Mouse (Mus musculus) midbrain, embryonic 16.5 days (tissue): ENCODE data around the gene Depp1. TPM values are rescaled to one million over a fixed set of nuclear protein-coding genes. Genes with fewer than 3 reads are reported as not detected.

ENCODE experiments used
- ATAC-seq: fragments of 200-750 bp; cut with Nextera tagmentation; 2 replicates; pipeline ENCODE4 v1.8.0; 2017; ENCODE audit warnings: moderate TSS enrichment
- H3K27ac ChIP-seq: fragments of 300-500 bp; sonication (generic); 2 replicates; pipeline ENCODE4 v1.5.1; 2014; ENCODE audit warnings: mild to moderate bottlenecking, low read length, mixed read lengths
- H3K27me3 ChIP-seq: fragments of 300-500 bp; sonication (generic); 2 replicates; pipeline ENCODE4 v1.6.1; 2014; ENCODE audit warnings: low read depth, low read length, mixed read lengths; ENCODE audit not compliant: control insufficient read depth, insufficient read depth
- H3K36me3 ChIP-seq: fragments of 300-500 bp; sonication (generic); 2 replicates; pipeline ENCODE4 v1.6.1; 2014; ENCODE audit warnings: mild to moderate bottlenecking, low read length, moderate library complexity, mixed read lengths; ENCODE audit not compliant: control insufficient read depth, insufficient read depth
- H3K4me1 ChIP-seq: fragments of 300-500 bp; sonication (generic); 2 replicates; pipeline ENCODE4 v1.6.1; 2014; ENCODE audit warnings: mild to moderate bottlenecking, low read length, mixed read lengths; ENCODE audit not compliant: control insufficient read depth, insufficient read depth
- H3K4me2 ChIP-seq: fragments of 300-500 bp; sonication (generic); 2 replicates; pipeline ENCODE4 v1.6.1; 2014; ENCODE audit warnings: mild to moderate bottlenecking, low read length, mixed read lengths
- H3K4me3 ChIP-seq: fragments of 300-500 bp; sonication (generic); 2 replicates; pipeline ENCODE4 v1.5.1; 2014; ENCODE audit warnings: low read depth, mild to moderate bottlenecking, low read length, moderate library complexity, mixed read lengths
- H3K9ac ChIP-seq: fragments of 300-500 bp; sonication (generic); 2 replicates; pipeline ENCODE4 v1.6.1; 2014; ENCODE audit warnings: low read depth, low read length, mixed read lengths
- H3K9me3 ChIP-seq: fragments of 300-500 bp; sonication (generic); replicated peaks from 2 replicates; pipeline ENCODE4 v1.6.1; 2014; ENCODE audit warnings: mild to moderate bottlenecking, low read length, mixed read lengths; ENCODE audit not compliant: control insufficient read depth, poor library complexity, severe bottlenecking
- WGBS: fragments of 180-500 bp; shearing (Covaris S2); extraction: QIAGEN DNeasy Blood & Tissue Kit; methylation state at CpG from one replicate; pipeline ENCODE4 v1.1.7; 2014; 5-methylcytosine and 5-hydroxymethylcytosine counted together
- polyA plus RNA-seq: library from polyadenylated mRNA; unstranded; fragments of >200 nt; fragmentation: Nextera tagmentation; extraction: Ambion mirVana; gene quantifications from 2 replicates; pipeline ENCODE4 v1.2.1, GENCODE M21; 2015

Gene Depp1
- polyA plus RNA-seq, 1 experiment from 2014 or later, result 10.8 TPM

DNA sequence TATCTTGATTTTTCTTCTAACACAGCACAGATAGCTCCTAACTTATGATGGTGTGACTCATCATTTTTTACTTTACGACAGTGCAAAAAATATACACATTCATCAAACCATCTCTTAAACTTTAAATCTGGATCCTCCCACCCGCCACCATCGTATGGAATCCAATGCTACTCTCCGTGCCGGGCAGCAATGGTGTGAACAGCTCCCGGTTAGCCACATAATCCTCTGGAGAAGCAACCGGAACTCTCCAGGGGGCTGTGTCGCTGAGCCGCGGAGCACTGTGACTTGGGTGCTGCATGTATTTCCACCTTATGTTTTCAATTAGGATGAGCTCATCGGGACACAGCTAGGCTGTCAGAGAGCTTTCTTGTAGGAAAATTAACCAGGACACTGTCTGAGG, 7.5 kb upstream of the Depp1 start:
- no peaks in the 10 kb centered on the region for H3K4me1 ChIP-seq
- H3K4me3 ChIP-seq, result no peak overlapping the region
- ATAC-seq, result no peak
- no peaks in the 10 kb centered on the region for H3K9me3 ChIP-seq
- H3K27me3 ChIP-seq, result no peaks in the 10 kb centered on the region
- H3K9ac ChIP-seq, result no peak overlapping the region
- no peak overlapping the region for H3K4me2 ChIP-seq
- H3K27ac ChIP-seq, result no peak overlapping the region
- 90% methylated on average over 11 of the region's 11 CpGs for WGBS
- H3K36me3 ChIP-seq, result no peaks in the 10 kb centered on the region

GRCm38 (mm10) chr6:116643881-116644280, 6.5 kb upstream of the Depp1 start:
- no peak overlapping the region for H3K9ac ChIP-seq
- H3K27ac ChIP-seq, result no peak overlapping the region
- no peaks in the 10 kb centered on the region for H3K9me3 ChIP-seq
- no peaks in the 10 kb centered on the region for H3K4me1 ChIP-seq
- ATAC-seq, result no peak
- no peaks in the 10 kb centered on the region for H3K36me3 ChIP-seq
- no peaks in the 10 kb centered on the region for H3K27me3 ChIP-seq
- 68% methylated on average over 4 of the region's 4 CpGs for WGBS
- no peak overlapping the region for H3K4me3 ChIP-seq
- H3K4me2 ChIP-seq, result no peak overlapping the region

GRCm38 (mm10) chr6:116644335-116644734, 6.1 kb upstream of the Depp1 start:
- H3K27me3 ChIP-seq, result no peaks in the 10 kb centered on the region
- WGBS, result 82% methylated on average over 3 of the region's 3 CpGs
- no peak overlapping the region for H3K27ac ChIP-seq
- no peaks in the 10 kb centered on the region for H3K9me3 ChIP-seq
- no peak overlapping the region for H3K9ac ChIP-seq
- H3K4me3 ChIP-seq, result no peak overlapping the region
- no peaks in the 10 kb centered on the region for H3K4me1 ChIP-seq
- H3K36me3 ChIP-seq, result no peaks in the 10 kb centered on the region
- ATAC-seq, result no peak
- no peak overlapping the region for H3K4me2 ChIP-seq

DNA sequence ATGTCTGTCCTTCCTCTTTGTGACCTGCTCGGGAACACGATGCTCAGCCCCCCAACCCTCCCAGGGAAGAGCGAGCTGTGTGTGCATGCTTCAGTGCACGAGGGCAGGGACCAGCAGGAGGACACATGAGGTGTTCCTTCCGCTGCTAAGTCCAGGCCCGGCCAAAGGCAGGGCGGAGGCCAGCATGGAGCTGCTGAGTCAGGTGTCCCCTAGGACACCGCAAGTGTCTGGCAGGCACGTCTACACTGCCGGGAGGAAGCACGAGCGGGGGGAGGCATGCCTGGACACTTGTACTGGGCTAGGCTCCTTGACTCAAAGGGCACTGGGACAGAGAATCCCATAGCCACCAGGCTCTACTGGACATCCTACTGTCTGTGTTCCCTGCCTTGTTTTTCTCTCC, 2.6 kb upstream of the Depp1 start:
- H3K9me3 ChIP-seq, result no peaks in the 10 kb centered on the region
- 77% methylated on average over 12 of the region's 12 CpGs for WGBS
- no peaks in the 10 kb centered on the region for H3K4me1 ChIP-seq
- H3K4me3 ChIP-seq, result no peak overlapping the region
- H3K36me3 ChIP-seq, result no peaks in the 10 kb centered on the region
- H3K9ac ChIP-seq, result no peak overlapping the region
- H3K4me2 ChIP-seq, result no peak overlapping the region
- H3K27ac ChIP-seq, result no peak overlapping the region
- no peaks in the 10 kb centered on the region for H3K27me3 ChIP-seq
- no peak for ATAC-seq

GRCm38 (mm10) chr6:116649811-116650210, 598 bp upstream of the Depp1 start:
- Histone ChIP-seq H3K36me3 (no peaks in the 10 kb centered on the region), H3K4me2 (no peak overlapping the region), H3K27ac (no peak overlapping the region), H3K9ac (no peak overlapping the region), H3K27me3 (no peaks in the 10 kb centered on the region), H3K4me3 (no peak overlapping the region), H3K4me1 (no peaks in the 10 kb centered on the region), H3K9me3 (no peaks in the 10 kb centered on the region)
- ATAC-seq, result no peak
- 91% methylated on average over 7 of the region's 7 CpGs for WGBS

- WGBS, result 74% methylated on average over 20 of the region's 20 CpGs
- H3K36me3 ChIP-seq, result no peaks in the 10 kb centered on the region
- H3K4me2 ChIP-seq, result no peak overlapping the region
- H3K9me3 ChIP-seq, result no peaks in the 10 kb centered on the region
- H3K27me3 ChIP-seq, result no peaks in the 10 kb centered on the region
- no peak overlapping the region for H3K9ac ChIP-seq
- ATAC-seq, result no peak
- H3K4me1 ChIP-seq, result no peaks in the 10 kb centered on the region
- H3K27ac ChIP-seq, result no peak overlapping the region
- H3K4me3 ChIP-seq, result no peak overlapping the region
Observed at GRCm38 (mm10) chr6:116651437-116652118, 1.2 kb downstream of the Depp1 start.

- Histone ChIP-seq H3K9ac (no peak overlapping the region), H3K36me3 (no peaks in the 10 kb centered on the region), H3K4me2 (no peak overlapping the region), H3K4me1 (no peaks in the 10 kb centered on the region), H3K9me3 (no peaks in the 10 kb centered on the region), H3K4me3 (no peak overlapping the region), H3K27me3 (no peaks in the 10 kb centered on the region), H3K27ac (no peak overlapping the region)
- ATAC-seq, result no peak
- 80% methylated on average over 3 of the region's 3 CpGs for WGBS
Observed at GRCm38 (mm10) chr6:116653191-116653590, 2.8 kb downstream of the Depp1 start.

DNA sequence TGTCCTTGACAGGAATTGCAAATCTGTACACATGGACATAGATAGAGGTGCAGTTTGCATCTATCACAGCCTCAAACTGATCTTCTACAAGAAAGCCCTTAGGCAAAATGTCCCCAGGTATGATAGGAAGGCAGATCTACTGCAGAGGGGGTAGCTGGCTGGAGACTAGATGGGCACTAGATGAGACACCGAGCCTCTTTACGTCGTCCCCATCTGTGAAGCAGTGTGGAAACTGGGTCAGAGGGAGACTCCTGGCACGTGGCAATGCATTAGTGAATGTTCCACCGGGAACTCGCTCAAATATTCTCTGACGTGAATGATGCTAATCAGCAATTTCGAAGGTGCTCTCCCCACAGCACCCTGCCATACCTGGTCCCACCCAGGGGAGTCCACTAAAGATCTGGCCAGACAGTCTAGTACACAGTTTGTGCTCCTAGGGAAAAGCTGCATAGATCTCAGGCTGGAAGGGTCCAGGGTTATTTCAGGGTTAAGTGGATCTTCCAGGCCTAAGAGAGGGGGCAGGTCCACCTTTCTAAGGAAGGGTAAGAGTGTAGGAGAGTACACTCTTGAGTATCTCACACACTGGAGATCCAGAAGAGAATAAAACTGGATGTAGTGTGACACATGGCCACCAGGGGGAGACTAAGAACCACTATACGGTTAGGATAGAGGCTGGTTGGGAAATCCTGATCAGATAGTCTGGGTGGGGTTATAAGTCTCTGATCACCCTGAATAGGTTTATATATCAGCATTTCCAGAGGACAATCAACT, 3.5 kb downstream of the Depp1 start:
- H3K4me3 ChIP-seq, result no peak overlapping the region
- H3K27ac ChIP-seq, result no peak overlapping the region
- no peak overlapping the region for H3K4me2 ChIP-seq
- H3K9ac ChIP-seq, result no peak overlapping the region
- WGBS, result 60% methylated on average over 9 of the region's 9 CpGs
- no peaks in the 10 kb centered on the region for H3K27me3 ChIP-seq
- no peaks in the 10 kb centered on the region for H3K36me3 ChIP-seq
- H3K9me3 ChIP-seq, result no peaks in the 10 kb centered on the region
- no peaks in the 10 kb centered on the region for H3K4me1 ChIP-seq
- peak; percentile 83 for ATAC-seq

DNA sequence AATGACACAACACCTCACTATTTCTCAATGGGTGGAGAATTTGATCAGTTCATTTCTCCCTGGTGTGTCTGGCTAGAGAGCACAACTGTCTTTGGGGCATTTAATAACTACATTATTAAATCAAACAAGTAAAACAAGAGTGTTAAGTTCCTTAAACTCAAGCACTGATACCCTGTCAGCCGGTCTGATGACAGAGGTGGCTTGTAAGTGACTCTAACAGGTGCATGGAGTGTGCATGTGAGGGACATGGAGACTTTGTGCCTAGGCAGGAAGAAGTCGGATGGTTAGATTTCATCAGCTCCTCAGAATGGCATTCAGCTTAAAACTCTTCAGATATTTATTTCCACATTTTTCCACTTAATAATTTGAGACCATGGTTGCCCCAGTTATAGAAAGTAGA, 13.0 kb downstream of the Depp1 start:
- Histone ChIP-seq H3K36me3 (no peaks in the 10 kb centered on the region), H3K4me3 (no peak overlapping the region), H3K9me3 (no peaks in the 10 kb centered on the region), H3K4me1 (no peaks in the 10 kb centered on the region), H3K9ac (no peak overlapping the region), H3K27ac (no peak overlapping the region), H3K4me2 (no peak overlapping the region), H3K27me3 (no peaks in the 10 kb centered on the region)
- 92% methylated on average over 2 of the region's 2 CpGs for WGBS
- no peak for ATAC-seq
